Mouse (Mus musculus) telencephalon, adult 2 months (tissue): Measurements from ENCODE around the gene Scgb1b10.
"Not testable (repeated sequence)": the region's sequence is repeated elsewhere in the genome, so short reads cannot be mapped to it uniquely, and the experiment has no call there.

Experiments
- DNase-seq: peaks from one replicate; pipeline ENCODE4 v3.0.0-alpha.2; 2011; ENCODE audit warnings: low read depth, low spot score

Scgb1b10 gene

GRCm38 (mm10) chr7:32100553-32100952 lies at the start of gene Scgb1b10:
Gene Scgb1b10 (plus strand): TSS chr7:32100853.
- DNase-seq: not testable (repeated sequence)
